8 mouse cellular contexts compared by ENCODE assay signal in genomic region chr2:24935057-24935796, GRCm38 (mm10). TPM values are rescaled to one million over a fixed set of nuclear protein-coding genes. Genes with fewer than 3 reads are reported as not detected.
DNase-seq lines count a peak whose midpoint lies in the region; ATAC-seq and TF ChIP-seq lines count a peak whose summit lies in the region.

Gene Arrdc1 (minus strand): TSS chr2:24935252.

- no peaks in the 10 kb centered on the region for H3K36me3 ChIP-seq in kidney, embryonic 14.5 days (ENCODE audit: control insufficient read depth, insufficient read depth, low read length)
- H3K36me3 ChIP-seq in limb, embryonic 15.5 days = no peaks in the 10 kb centered on the region

- peak within 1 kb of the TSS; percentile 95 for H3K4me2 ChIP-seq in kidney, embryonic 14.5 days (replicated peaks; ENCODE audit: low read depth, low read length)
- peak within 1 kb of the TSS; percentile 93 for H3K4me2 ChIP-seq in limb, embryonic 15.5 days

- H3K27ac ChIP-seq in bone marrow macrophage, adult 2 months (ENCODE audit: insufficient read depth, low read depth, low read length) = peak within 1 kb of the TSS; percentile 86
- H3K27ac ChIP-seq in embryonic fibroblast, embryonic 13.5 days (ENCODE audit: insufficient read depth, low read length) = no peak within 1 kb of the TSS
- peak within 1 kb of the TSS; percentile 73 for H3K27ac ChIP-seq in kidney, embryonic 14.5 days (ENCODE audit: low read depth, low read length)
- peak within 1 kb of the TSS; percentile 69 for H3K27ac ChIP-seq in limb, embryonic 15.5 days

- under 1% methylated on average over 49 of the region's 49 CpGs for WGBS in kidney, embryonic 14.5 days
- under 1% methylated on average over 49 of the region's 49 CpGs for whole genome bisulfite sequencing in limb, embryonic 15.5 days

- peak; percentile 95 for ATAC-seq in kidney, embryonic 14.5 days (ENCODE audit: low FRiP score, low TSS enrichment)
- peak; percentile 89 for ATAC-seq in limb, embryonic 15.5 days (ENCODE audit: insufficient number of reproducible peaks, low FRiP score, low TSS enrichment, low read depth)

- peak; percentile 25; the same call in 1 of the 2 replicates for TF ChIP-seq CTCF in bone marrow macrophage, adult 2 months (IDR thresholded peaks at IDR 0.05; ENCODE audit: low read depth, low read length)
- peak; percentile 36; the same call in 1 of the 2 replicates for TF ChIP-seq CTCF in embryonic fibroblast, embryonic 13.5 days (IDR thresholded peaks at IDR 0.05; ENCODE audit: borderline replicate concordance, insufficient read depth, low read length)

- H3K9ac ChIP-seq in kidney, embryonic 14.5 days (ENCODE audit: low read depth, low read length) = peak within 1 kb of the TSS; percentile 66
- peak within 1 kb of the TSS; percentile 66 for H3K9ac ChIP-seq in limb, embryonic 15.5 days

- no peak; the same call in none of the 2 replicates for TF ChIP-seq POLR2A in bone marrow macrophage, adult 2 months (IDR thresholded peaks at IDR 0.05; ENCODE audit: borderline replicate concordance, low read depth, low read length)
- TF ChIP-seq POLR2A in embryonic fibroblast, embryonic 13.5 days (IDR thresholded peaks at IDR 0.05; ENCODE audit: low read depth, low read length) = peak; percentile 83

- DNase-seq in A20 (ENCODE audit: low read depth, low spot score) = peak; percentile 99
- DNase-seq in heart, adult 9 months (ENCODE audit: low spot score in 2 of 2) = peak; percentile 90 to 91
- DNase-seq in monocyte, adult 2 months (ENCODE audit: low read depth in 1 of 2, low spot score in 2 of 2) = peak; percentile 81 to 90
- peak; percentile 96 to 97 for DNase-seq in spleen, postnatal 36 days (ENCODE audit: low spot score in 2 of 2)

- H3K4me1 ChIP-seq in bone marrow macrophage, adult 2 months (ENCODE audit: control insufficient read depth, insufficient read depth, low read length) = peaks cover 10% of the 10 kb centered on the region; the same call in 1 of the 2 replicates
- no peaks in the 10 kb centered on the region for H3K4me1 ChIP-seq in embryonic fibroblast, embryonic 13.5 days (ENCODE audit: control insufficient read depth, insufficient read depth, low read length)
- H3K4me1 ChIP-seq in kidney, embryonic 14.5 days (ENCODE audit: control insufficient read depth, insufficient read depth, low read length) = peaks cover 12% of the 10 kb centered on the region; the same call in 1 of the 2 replicates
- H3K4me1 ChIP-seq in limb, embryonic 15.5 days = peaks cover 20% of the 10 kb centered on the region

- H3K27me3 ChIP-seq in kidney, embryonic 14.5 days (ENCODE audit: control insufficient read depth, insufficient read depth, low read length) = no peaks in the 10 kb centered on the region
- H3K27me3 ChIP-seq in limb, embryonic 15.5 days = no peaks in the 10 kb centered on the region

- H3K9me3 ChIP-seq in kidney, embryonic 14.5 days (ENCODE audit: control insufficient read depth, low read length) = no peaks in the 10 kb centered on the region
- H3K9me3 ChIP-seq in limb, embryonic 15.5 days = no peaks in the 10 kb centered on the region

- H3K4me3 ChIP-seq in bone marrow macrophage, adult 2 months (ENCODE audit: insufficient read depth, low read length) = peak within 1 kb of the TSS; percentile 96
- H3K4me3 ChIP-seq in embryonic fibroblast, embryonic 13.5 days (ENCODE audit: insufficient read depth, low read length) = peak within 1 kb of the TSS; percentile 74
- H3K4me3 ChIP-seq in kidney, embryonic 14.5 days (ENCODE audit: low read length) = peak within 1 kb of the TSS; percentile 65
- H3K4me3 ChIP-seq in limb, embryonic 15.5 days = peak within 1 kb of the TSS; percentile 62

RNA-seq across cellular contexts. Expression of gene Arrdc1, which starts in this region (rescaled TPM):
- polyA plus RNA-seq in bone marrow macrophage, adult 2 months (2012; ENCODE audit: insufficient read depth, insufficient read length, missing spikeins) = 97.6 and 102 TPM in 2 replicates
- polyA plus RNA-seq in embryonic fibroblast, embryonic 13.5 days (2011; ENCODE audit: insufficient read length, low read depth, missing spikeins) = 13.2 and 15.2 TPM in 2 replicates
- 35.7 and 40.3 TPM in 2 replicates for polyA plus RNA-seq in kidney, embryonic 14.5 days (2014; fragmentation: Nextera tagmentation; extraction: Ambion mirVana)
- polyA plus RNA-seq in limb, embryonic 15.5 days (2015; fragmentation: Nextera tagmentation; extraction: Ambion mirVana) = 44.1 and 49.0 TPM in 2 replicates
